Mouse (Mus musculus): ENCODE measurements at regions not wholly inside any gene's neighbourhood (a gene's known extent, or its start where the extent isn't known, plus 50 kb on each side); places are given as distances from the start of the nearest gene placed in this dataset.

- TF ChIP-seq CTCF (IDR thresholded peaks at IDR 0.05) (no peak), EP300 (IDR thresholded peaks at IDR 0.05) (no peak)
These were observed 723.2 kb upstream of the Zeb2 start for GRCm38 (mm10) chr2:45840389-45840788.

Data from lung, postnatal 0 days (tissue).